Mouse (Mus musculus) retina, embryonic 14.5 days (tissue): ENCODE data around the gene Phf14.

Source experiments
- DNase-seq: peaks from one replicate; pipeline ENCODE4 v3.0.0-alpha.2; 2015; ENCODE audit warnings: low spot score

The Phf14 gene

DNA sequence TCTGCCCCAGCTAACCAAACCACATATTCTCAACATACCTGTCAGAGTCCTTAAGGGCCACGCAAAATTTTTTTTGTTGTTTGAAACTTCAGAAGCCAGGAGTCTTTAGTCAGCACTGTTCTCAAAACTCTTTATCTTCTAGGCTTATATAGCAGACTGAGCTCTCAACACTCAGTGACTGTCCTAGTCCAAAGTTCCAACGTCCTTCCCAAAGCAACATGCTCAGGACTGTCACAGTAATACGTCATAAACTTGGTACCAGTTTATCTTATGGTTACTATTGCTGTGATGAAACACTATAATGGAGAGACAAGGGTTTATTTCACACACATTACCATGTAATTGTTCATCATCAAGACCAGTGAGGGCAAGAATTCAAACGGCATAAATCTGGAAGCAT is 113.9 kb downstream of the Phf14 start:
- no peak for DNase-seq

DNA sequence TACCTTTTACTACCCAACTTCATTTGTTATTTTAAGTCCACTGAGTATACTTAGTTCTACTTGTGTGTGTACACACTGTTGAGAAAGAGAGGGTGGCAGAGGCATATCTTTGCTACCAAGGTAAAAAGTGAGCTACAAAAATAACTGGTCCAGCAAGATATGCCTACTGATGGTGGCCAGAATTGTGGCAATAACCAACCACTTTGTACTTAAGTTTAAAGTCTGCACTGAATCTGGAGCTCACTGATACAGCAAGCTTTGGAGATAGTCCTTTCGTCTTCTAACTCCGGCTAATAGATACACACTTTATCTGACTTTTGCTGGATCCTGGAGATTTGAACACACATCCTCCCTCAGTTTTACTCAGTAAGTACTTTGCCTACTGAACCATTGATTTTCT is 115.8 kb downstream of the Phf14 start:
- DNase-seq, result no peak

DNA sequence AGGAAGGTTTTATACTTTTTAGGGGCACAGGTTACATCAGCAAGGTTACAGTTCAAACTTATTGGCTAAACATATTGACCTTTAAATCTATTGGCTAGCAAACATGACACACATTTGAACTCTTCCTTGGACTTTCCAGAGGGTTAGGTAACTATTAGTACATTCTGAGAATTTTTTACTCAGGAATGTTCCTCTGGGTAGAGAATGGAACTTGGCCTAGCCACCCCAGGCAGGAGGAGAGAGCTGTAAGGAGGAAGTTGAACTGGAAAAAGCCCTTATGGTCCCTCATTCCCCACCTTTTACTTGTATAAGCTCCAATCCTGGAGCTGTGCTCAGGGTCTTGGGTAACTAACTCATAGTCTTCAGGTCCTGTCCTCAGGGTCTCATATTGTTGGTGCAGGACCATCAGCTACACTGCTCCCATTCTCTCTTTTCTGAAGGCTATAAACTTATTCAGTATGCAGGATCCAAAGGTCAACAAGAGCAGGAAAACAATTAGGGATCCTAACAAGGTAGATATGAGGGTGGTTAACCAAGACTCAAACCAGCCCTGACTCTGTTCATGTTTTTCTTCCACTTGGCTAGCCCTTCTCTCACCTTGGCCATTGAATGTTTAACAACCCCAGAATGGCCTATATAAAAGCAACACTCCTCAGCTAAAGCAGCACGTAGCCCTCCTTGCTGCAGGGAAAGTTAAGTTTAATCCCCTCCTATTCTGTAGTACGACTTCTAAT is 119.4 kb downstream of the Phf14 start:
- DNase-seq, result no peak

DNA sequence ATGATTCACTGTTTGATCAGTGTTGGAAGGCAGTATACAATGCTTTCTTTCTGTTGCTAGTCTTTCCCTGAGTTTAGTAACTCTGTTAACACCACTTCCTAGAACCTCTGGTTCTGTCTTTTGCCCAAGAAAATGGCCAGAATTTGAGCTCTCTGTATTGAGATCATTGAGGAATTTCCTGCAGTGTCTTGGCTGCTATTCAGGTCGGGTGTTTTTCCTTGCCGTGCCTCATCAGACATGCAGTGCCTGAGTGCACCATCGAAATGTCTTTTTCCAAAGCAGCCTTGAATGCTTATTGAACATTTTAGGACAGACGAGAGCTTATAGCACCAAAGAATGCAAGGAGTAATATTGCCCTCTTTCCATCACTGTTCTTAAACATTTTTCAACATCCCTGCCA is 127.0 kb downstream of the Phf14 start:
- DNase-seq, result no peak

DNA sequence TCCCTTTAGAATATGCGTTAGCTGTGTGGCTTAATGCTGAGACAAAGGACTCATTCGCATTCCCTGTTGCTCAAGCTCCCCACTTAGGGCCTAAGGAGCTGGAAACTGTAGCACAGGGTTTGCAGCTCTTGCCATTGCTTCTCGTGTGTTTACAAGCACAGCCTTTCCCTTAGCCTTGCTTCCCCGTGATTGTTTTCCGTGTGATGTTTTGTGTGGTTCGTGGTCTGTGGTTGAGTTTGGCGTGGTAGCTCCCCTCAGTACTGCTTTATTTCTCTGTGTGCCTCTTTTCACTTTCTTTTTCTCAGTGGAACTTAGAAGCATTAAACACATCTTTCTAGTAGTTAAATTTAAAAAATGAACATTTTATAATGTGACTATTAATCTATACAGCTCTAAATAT is 130.7 kb downstream of the Phf14 start:
- DNase-seq, result no peak

GRCm38 (mm10) chr6:12052884-12053283 is 145.3 kb downstream of the Phf14 start:
- DNase-seq, result peak; percentile 10

- DNase-seq, result no peak
Measured at GRCm38 (mm10) chr6:12054149-12054548, 146.5 kb downstream of the Phf14 start.

- no peak for DNase-seq
Measured at GRCm38 (mm10) chr6:12058717-12059116, 151.1 kb downstream of the Phf14 start.

DNA sequence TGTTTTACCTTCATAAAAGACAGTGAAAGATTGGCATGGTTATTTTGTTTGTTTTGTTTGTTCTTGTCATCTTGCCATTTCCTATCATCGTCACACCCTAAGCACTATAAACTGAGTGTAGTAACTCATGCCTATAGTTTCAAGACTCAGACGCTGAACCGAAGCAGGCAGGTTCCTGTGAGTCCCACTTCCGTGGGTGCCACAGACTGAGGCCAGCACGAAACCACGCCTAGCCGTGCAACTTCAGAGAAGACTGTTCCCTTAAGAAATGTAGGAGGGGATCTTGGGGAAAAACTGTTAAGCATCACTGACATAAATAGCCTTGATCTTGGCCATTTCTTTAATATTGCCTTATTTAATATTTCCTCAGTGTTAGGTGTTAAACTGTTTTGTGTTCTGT is 152.4 kb downstream of the Phf14 start:
- DNase-seq, result no peak

GRCm38 (mm10) chr6:12060452-12061140 is 153.0 kb downstream of the Phf14 start:
- DNase-seq, result no peak

DNA sequence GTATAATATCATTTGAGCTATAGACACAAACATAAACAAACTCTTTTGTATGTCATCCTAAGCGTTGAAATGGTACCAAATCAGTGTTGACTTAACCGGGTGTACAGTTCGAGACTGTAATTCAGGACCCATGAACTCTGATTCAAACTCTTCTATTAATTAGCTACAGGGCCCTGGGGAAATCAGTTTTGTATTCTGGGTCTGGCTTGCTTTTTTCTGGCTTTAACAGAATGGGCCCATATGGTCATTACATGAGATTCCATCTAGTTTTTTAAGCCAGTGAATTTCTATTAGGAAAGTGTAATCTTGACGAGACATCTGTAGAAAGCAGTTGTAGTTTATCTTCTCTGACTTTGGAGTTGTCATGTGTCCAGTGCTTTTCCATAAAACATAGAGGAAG is 160.3 kb downstream of the Phf14 start:
- no peak for DNase-seq

DNA sequence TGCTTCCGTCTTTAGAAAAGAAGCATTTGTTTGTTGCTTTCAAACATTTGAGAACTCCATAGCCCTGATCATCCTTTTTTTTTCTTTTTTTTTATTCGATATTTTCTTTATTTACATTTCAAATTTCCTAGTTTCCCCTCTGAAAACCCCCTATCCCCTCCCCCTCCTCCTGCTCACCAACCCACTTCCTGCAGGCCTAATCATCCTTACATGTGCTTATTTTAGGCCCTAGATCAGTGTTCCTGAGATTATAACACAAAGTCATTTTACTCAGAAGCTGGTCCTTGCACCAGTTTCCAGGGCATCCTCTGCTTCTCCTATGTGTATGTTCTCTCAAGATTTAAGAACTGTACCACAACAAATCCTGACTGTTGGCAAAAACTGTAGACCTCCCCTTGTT is 161.7 kb downstream of the Phf14 start:
- DNase-seq, result no peak

- DNase-seq, result no peak
Measured at GRCm38 (mm10) chr6:12074599-12074998, 167.0 kb downstream of the Phf14 start.

- no peak for DNase-seq
Measured at GRCm38 (mm10) chr6:12077338-12077737, 169.7 kb downstream of the Phf14 start.

DNA sequence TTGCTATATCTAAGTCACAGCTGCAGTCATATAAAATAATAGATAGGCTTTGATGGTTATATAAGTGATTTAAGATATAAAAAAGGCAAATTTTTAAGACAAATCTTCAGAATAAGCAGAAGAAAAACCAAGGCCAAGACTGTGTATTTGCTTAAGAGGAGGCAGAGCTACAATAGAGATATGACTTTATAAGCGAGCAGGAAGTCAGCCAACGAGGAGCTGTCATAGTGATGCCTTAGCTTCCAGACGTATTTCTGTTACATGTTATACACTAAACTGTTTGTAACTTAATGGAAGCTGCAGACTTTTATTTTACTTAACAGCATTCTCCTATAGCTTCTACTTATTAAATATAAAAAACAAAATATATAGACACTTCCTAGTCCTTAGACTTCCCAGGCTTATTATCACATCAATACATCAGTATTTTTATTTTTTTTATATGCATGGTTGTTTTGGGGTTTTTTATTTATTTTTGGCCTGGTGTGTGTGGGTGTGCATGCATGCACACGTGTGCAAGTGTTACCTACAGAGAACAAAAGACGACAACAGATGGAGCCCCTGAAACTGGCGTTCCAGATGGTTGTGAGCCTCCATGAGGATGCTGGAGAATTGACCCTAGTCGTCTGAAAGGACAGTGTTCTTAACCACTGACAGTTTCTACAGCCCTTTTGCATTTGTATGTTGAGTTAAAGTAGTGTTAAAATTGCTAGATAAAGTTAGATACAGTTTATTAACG is 170.4 kb downstream of the Phf14 start:
- DNase-seq, result no peak

GRCm38 (mm10) chr6:12079260-12079659 is 171.7 kb downstream of the Phf14 start:
- no peak for DNase-seq

DNA sequence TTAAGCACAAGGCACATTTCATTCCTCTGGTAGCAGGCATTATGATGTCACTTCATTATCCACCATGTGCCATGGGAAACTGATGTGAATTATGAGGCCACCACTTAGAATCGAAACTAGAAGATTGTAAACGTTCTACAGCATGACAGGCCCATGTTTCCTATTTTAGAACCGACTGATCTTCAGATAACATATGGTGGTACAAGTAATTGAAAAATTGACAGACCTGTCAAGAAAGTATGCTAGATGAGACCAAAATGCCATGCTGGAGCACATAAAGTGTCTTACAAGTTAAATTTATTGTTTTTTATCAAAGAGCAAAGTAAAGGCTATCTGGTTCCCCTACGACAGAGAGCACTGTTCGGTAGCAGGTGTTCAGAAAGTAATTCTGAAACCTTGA is 172.8 kb downstream of the Phf14 start:
- DNase-seq, result no peak

GRCm38 (mm10) chr6:12081722-12082121 is 174.1 kb downstream of the Phf14 start:
- DNase-seq, result no peak

DNA sequence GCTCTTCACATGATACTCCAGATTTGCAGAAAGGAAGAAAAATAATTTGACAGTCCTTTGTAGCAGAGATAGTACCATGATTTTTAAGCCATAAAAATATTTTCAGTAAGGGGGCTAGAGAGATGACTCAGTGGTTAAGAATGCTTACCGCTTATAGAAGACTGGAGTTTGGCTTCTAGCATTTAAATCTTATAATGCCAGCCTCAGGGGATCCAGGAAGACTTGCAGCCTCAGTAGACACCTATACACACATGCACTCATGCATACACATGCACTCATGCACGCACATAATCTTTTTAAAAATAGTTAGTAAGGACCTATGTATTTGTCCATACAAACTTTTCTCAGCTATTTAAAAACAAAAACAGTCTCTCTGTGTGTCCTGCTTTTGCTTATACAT is 174.5 kb downstream of the Phf14 start:
- no peak for DNase-seq

DNA sequence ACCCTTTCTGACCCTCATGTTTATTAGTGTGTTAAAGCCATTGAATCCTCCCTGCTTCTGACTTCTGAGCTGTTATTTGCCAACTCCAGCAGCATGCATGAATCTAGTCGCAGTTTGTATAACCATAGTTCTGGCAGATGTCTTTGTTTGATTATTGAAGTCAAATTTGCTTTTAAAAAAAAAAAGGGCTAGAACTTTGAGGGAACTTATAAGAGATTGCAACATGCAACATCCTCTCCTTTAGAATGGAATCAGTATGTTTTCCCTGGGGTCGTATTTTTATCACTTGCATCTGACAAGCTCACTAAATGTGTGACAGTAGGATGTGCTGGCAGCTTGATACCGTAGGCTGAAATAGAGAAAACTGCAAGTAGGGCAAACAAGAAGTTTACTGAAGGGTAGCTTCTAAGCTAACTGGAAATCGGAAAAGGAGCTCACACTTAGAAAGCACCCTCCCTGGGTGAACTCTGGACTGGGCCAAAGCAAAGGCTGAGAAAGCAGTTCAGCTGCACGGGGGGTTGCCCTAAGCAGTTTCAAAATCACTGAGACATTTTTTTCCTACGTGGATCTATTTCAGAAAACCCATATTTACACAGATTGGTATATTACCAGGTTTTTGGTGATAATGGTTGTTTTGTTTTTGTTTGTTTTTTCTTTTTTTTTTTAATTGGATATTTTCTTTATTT is 175.1 kb downstream of the Phf14 start:
- DNase-seq, result no peak

- no peak for DNase-seq
Measured at GRCm38 (mm10) chr6:12084721-12085120, 177.1 kb downstream of the Phf14 start.

GRCm38 (mm10) chr6:12089439-12089992 is 181.9 kb downstream of the Phf14 start:
- DNase-seq, result no peak
